Mouse (Mus musculus) E14TG2a.4 (cell line): ENCODE measurements at regions not wholly inside any gene's neighbourhood (a gene's known extent, or its start where the extent isn't known, plus 50 kb on each side); places are given as distances from the start of the nearest gene placed in this dataset.

Experiments used
- CTCF ChIP-seq: conservative IDR thresholded peaks from 2 replicates; pipeline ENCODE4 v1.5.1; 2014; ENCODE audit warnings: low read length
- NANOG ChIP-seq: IDR thresholded peaks from 2 replicates; pipeline ENCODE4 v1.6.1; 2014; ENCODE audit warnings: borderline replicate concordance, low read length, mixed read lengths

DNA sequence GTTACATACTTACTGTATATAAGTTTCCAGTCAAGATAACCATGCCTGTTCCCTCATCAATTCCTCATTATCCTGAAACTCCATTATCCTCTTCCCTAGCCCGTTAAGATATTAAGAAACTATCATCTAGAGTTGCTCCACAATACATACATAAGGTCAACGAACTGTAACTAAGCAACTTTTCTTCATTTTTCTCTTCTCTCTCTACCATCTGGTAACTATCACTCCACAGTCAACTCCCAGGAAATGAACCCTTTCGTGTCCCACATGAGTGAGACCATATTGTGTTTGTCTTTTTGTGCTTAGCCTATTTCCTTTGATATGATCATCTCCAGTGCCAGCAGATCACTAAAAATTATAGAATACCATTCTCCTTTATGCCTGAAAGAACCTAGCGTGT is 74.6 kb upstream of the Rtl1 start:
- TF ChIP-seq CTCF = no peak
- no peak for TF ChIP-seq NANOG
